Mouse (Mus musculus) lung, adult 2 months (tissue): ENCODE results near the gene Aurkb.

Experiments
- CTCF ChIP-seq: fragments of 200-500 bp; IDR thresholded peaks from 2 replicates; pipeline ENCODE4 v1.5.1; 2011; ENCODE audit warnings: mild to moderate bottlenecking, low read length, control low read depth; ENCODE audit not compliant: insufficient read depth
- POLR2A ChIP-seq: fragments of 200-500 bp; IDR thresholded peaks from 2 replicates; pipeline ENCODE4 v1.6.1; 2011; ENCODE audit warnings: low read depth, mild to moderate bottlenecking, control low read depth, low read length, borderline replicate concordance; ENCODE audit errors: extremely low read depth

- no peak for TF ChIP-seq POLR2A
- TF ChIP-seq CTCF = no peak
Measured at GRCm38 (mm10) chr11:69061255-69061912, 15.9 kb downstream of the Aurkb start.
